Mouse (Mus musculus) thymus, postnatal 14 days (tissue): ENCODE results near the gene Hpdl.
A peak's percentile ranks its signal among the peaks of the same experiment; 100 is the strongest.

Experiments used
- DNase-seq: peaks from one replicate; pipeline ENCODE4 v3.0.0; 2021

The Hpdl gene

GRCm38 (mm10) chr4:116796442-116797110, 24.9 kb downstream of the Hpdl start:
- no peak for DNase-seq

GRCm38 (mm10) chr4:116794273-116794672, 27.2 kb downstream of the Hpdl start:
- no peak for DNase-seq

- no peak for DNase-seq
Measured at GRCm38 (mm10) chr4:116792453-116792852, 29.1 kb downstream of the Hpdl start.

- peak; percentile 86 for DNase-seq
Measured at GRCm38 (mm10) chr4:116788956-116789355, 32.6 kb downstream of the Hpdl start.

- DNase-seq: no peak
Measured at GRCm38 (mm10) chr4:116787985-116788760, 33.3 kb downstream of the Hpdl start.

GRCm38 (mm10) chr4:116786587-116786986, 34.9 kb downstream of the Hpdl start:
- DNase-seq: no peak

- no peak for DNase-seq
Measured at GRCm38 (mm10) chr4:116782171-116782570, 39.3 kb downstream of the Hpdl start.

- no peak for DNase-seq
Measured at GRCm38 (mm10) chr4:116781366-116781765, 40.1 kb downstream of the Hpdl start.

- no peak for DNase-seq
Measured at GRCm38 (mm10) chr4:116780541-116780940, 41.0 kb downstream of the Hpdl start.

GRCm38 (mm10) chr4:116777079-116777478, 44.4 kb downstream of the Hpdl start:
- no peak for DNase-seq

GRCm38 (mm10) chr4:116776391-116776790, 45.1 kb downstream of the Hpdl start:
- DNase-seq: no peak
